Mouse (Mus musculus) naive thymus-derived CD4-positive, alpha-beta T cell, adult 5 months (primary cell): ENCODE results near the gene Gdf2. TPM values are rescaled to one million over a fixed set of nuclear protein-coding genes. Genes with fewer than 3 reads are reported as not detected.

Experiments used
- polyA plus RNA-seq: library from polyadenylated mRNA; unstranded; fragments of 100-300 nt; shearing (Covaris generic); gene quantifications from one replicate; pipeline ENCODE4 v1.2.1, GENCODE M21; 2017

Gene Gdf2
- polyA plus RNA-seq, result not detected

GRCm38 (mm10) chr14:33940739-33941138, at the start of gene Gdf2:
Gene Gdf2, plus strand, starts transcription at chr14:33941039.

GRCm38 (mm10) chr14:33923168-33924070, 17.4 kb upstream of the Gdf2 start, which contains the start of gene Gdf10:
Gene Gdf10, plus strand, starts transcription at chr14:33923587.

GRCm38 (mm10) chr14:33953761-33954160, 12.9 kb downstream of the Gdf2 start, which contains the start of gene Rbp3:
Gene Rbp3, plus strand, starts transcription at chr14:33954003.

GRCm38 (mm10) chr14:33978604-33979059, 37.8 kb downstream of the Gdf2 start, which contains the start of gene Zfp488:
Gene Zfp488, minus strand, starts transcription at chr14:33978764.

Other genes starting within 250 kb of the Gdf2 start
- gene Gdf10, start 17.5 kb upstream of the Gdf2 start, polyA plus RNA-seq, result not detected
- gene Rbp3, start 13.0 kb downstream of the Gdf2 start, polyA plus RNA-seq, result not detected
- gene Zfp488, start 37.7 kb downstream of the Gdf2 start, polyA plus RNA-seq, result 0.07 TPM
- not detected for gene Gm30083, start 74.1 kb downstream of the Gdf2 start, polyA plus RNA-seq
- not detected for gene Gm5460, start 75.7 kb downstream of the Gdf2 start, polyA plus RNA-seq
- gene Antxrl, start 111.7 kb downstream of the Gdf2 start, polyA plus RNA-seq, result not detected
- gene Anxa8, start 144.9 kb downstream of the Gdf2 start, polyA plus RNA-seq, result not detected
- gene A630023A22Rik, start 161.7 kb downstream of the Gdf2 start, polyA plus RNA-seq, result not detected
- gene Npy4r, start 211.4 kb downstream of the Gdf2 start, polyA plus RNA-seq, result not detected